Mouse (Mus musculus): ENCODE results near the gene Dus3l.

- no peak for TF ChIP-seq POLR2A (IDR thresholded peaks at IDR 0.05; ENCODE audit: low read depth, low read length)
- no peak for TF ChIP-seq CTCF (IDR thresholded peaks at IDR 0.05; ENCODE audit: extremely low read depth, insufficient read depth, insufficient read length, insufficient replicate concordance)
Measured at GRCm38 (mm10) chr17:56757416-56758123, 7.0 kb upstream of the Dus3l start, which contains the start of gene Nrtn.
